Mouse (Mus musculus) cerebellum, adult 2 months (tissue): ENCODE data around the gene Zfp185.

Experiments
- CTCF ChIP-seq: fragments of 200-500 bp; IDR thresholded peaks from 2 replicates; pipeline ENCODE4 v1.5.1; 2011; ENCODE audit warnings: low read depth, mild to moderate bottlenecking, control low read depth, low read length, moderate library complexity, borderline replicate concordance; ENCODE audit not compliant: insufficient read depth
- POLR2A ChIP-seq: fragments of 200-500 bp; IDR thresholded peaks from 2 replicates; pipeline ENCODE4 v1.6.1; 2011; ENCODE audit warnings: low read length, control low read depth, borderline replicate concordance; ENCODE audit not compliant: insufficient read depth

DNA sequence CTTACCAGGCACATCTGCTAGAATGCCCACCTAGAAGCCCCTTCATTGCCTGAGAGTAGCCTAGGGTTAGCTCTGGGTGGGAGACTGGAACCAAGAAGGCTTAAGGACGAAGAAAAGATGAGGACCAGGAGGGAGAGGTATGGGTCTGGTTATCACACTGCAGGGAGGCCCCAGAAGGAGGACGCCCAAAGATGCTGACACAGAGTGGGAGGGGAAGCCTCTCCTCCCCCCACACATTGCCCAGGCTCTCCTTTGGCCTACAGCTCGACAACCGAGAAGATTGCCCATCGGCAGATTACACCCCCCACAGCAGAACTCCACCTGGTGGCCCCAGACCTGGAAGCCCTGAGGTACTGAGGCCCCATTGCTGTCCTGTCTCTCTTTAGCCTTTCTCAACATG is 16.0 kb downstream of the Zfp185 start:
- TF ChIP-seq CTCF (no peak), POLR2A (no peak)
